ENCODE assay signal across 8 mouse cellular contexts in the genomic region with DNA sequence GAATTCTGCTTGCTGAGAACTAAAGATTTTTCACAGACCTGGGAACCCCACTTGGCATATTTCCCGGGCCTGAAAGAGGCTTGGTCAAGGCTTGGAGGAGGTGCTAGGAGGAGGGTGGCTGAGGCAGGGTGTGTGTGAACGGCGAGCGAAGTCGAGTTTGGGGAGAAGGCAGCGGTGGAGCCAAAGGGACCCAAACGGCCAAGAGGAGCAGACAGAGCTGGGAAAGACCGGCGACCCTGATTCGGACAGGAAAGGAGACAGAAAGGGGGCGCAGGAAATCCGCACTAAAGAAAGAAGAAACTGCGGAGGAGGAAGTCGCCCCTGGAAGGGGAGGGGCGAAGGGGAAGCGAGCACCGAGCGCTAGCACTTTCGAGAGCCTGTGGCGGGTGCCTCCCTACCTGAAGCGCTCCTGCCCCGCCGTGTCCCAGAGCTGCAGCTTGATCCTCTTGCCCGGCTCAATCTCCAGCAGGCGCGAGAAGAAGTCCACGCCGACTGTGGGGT. TPM values are rescaled to one million over a fixed set of nuclear protein-coding genes. Genes with fewer than 3 reads are reported as not detected.
DNase-seq lines count a peak whose midpoint lies in the region; ATAC-seq and TF ChIP-seq lines count a peak whose summit lies in the region.

No protein-coding gene starts in this region.

- peak; percentile 5 for DNase-seq in ovary, postnatal 36 days (ENCODE audit: low spot score)
- no peak for DNase-seq in ovary, postnatal 10 days (ENCODE audit: low spot score)
- peak; percentile 11 for DNase-seq in embryonic facial prominence, embryonic 11.5 days (ENCODE audit: low spot score)
- peak; percentile 15 to 26 for DNase-seq in left cerebral cortex, postnatal 36 days (ENCODE audit: low spot score in 2 of 2)
- peak; percentile 40 to 76 for DNase-seq in spleen, adult 2 months (ENCODE audit: low read depth in 1 of 2, low spot score in 2 of 2)
- DNase-seq in urinary bladder, postnatal 10 days (ENCODE audit: low spot score), result no peak

- H3K27me3 ChIP-seq in embryonic facial prominence, embryonic 11.5 days (ENCODE audit: control insufficient read depth, insufficient read depth, low read length), result no peaks in the 10 kb centered on the region
- peaks cover 16% of the 10 kb centered on the region for H3K27me3 ChIP-seq in heart, embryonic 15.5 days
- peaks cover 18% of the 10 kb centered on the region for H3K27me3 ChIP-seq in megakaryocyte, embryonic 14.5 days (replicated peaks)
- H3K27me3 ChIP-seq in spleen, adult 2 months (ENCODE audit: control insufficient read depth, insufficient read depth, low read length), result no peaks in the 10 kb centered on the region

- ATAC-seq in embryonic facial prominence, embryonic 11.5 days (replicated peaks; ENCODE audit: insufficient number of reproducible peaks, low FRiP score, low TSS enrichment, low read depth), result no peak
- peak; percentile 36; the same call in 1 of the 2 replicates for ATAC-seq in heart, embryonic 15.5 days (replicated peaks; ENCODE audit: insufficient number of reproducible peaks, insufficient read depth, low FRiP score, low read depth)

- intact Hi-C loops in left cerebral cortex, postnatal 36 days (cut with DNase I), result no loop called here

- 1% methylated on average over 28 of the region's 28 CpGs for WGBS in embryonic facial prominence, embryonic 11.5 days
- 0% methylated on average over 28 of the region's 28 CpGs for WGBS in heart, embryonic 15.5 days
- WGBS in spleen, adult 2 months, result 2% methylated on average over 28 of the region's 28 CpGs

- peak overlapping the region; percentile 89 for H3K4me2 ChIP-seq in embryonic facial prominence, embryonic 11.5 days (ENCODE audit: low read depth, low read length)
- peak overlapping the region; percentile 80 for H3K4me2 ChIP-seq in heart, embryonic 15.5 days

- peak overlapping the region; percentile 52 for H3K4me3 ChIP-seq in embryonic facial prominence, embryonic 11.5 days (ENCODE audit: low read depth, low read length)
- H3K4me3 ChIP-seq in heart, embryonic 15.5 days, result peak overlapping the region; percentile 47
- peak overlapping the region; percentile 93 for H3K4me3 ChIP-seq in megakaryocyte, embryonic 14.5 days (replicated peaks)
- peak overlapping the region; percentile 78 for H3K4me3 ChIP-seq in spleen, adult 2 months (ENCODE audit: extremely low read depth, insufficient read depth, insufficient read length)

- no peaks in the 10 kb centered on the region for H3K9me3 ChIP-seq in embryonic facial prominence, embryonic 11.5 days (replicated peaks; ENCODE audit: control insufficient read depth, low read length)
- no peaks in the 10 kb centered on the region for H3K9me3 ChIP-seq in heart, embryonic 15.5 days (replicated peaks)
- no peaks in the 10 kb centered on the region for H3K9me3 ChIP-seq in megakaryocyte, embryonic 14.5 days

- H3K27ac ChIP-seq in embryonic facial prominence, embryonic 11.5 days (replicated peaks; ENCODE audit: low read depth, low read length), result no peak overlapping the region
- no peak overlapping the region for H3K27ac ChIP-seq in heart, embryonic 15.5 days
- H3K27ac ChIP-seq in spleen, adult 2 months (ENCODE audit: insufficient read depth, low read length), result peak overlapping the region; percentile 78

- H3K9ac ChIP-seq in embryonic facial prominence, embryonic 11.5 days (replicated peaks; ENCODE audit: low read length), result peak overlapping the region; percentile 47
- H3K9ac ChIP-seq in heart, embryonic 15.5 days, result no peak overlapping the region

- no peak for TF ChIP-seq POLR2A in spleen, adult 2 months (IDR thresholded peaks at IDR 0.05; ENCODE audit: low read depth, low read length)

- no peaks in the 10 kb centered on the region for H3K36me3 ChIP-seq in embryonic facial prominence, embryonic 11.5 days (replicated peaks; ENCODE audit: control insufficient read depth, insufficient read depth, low read depth, low read length)
- no peaks in the 10 kb centered on the region for H3K36me3 ChIP-seq in heart, embryonic 15.5 days
- H3K36me3 ChIP-seq in megakaryocyte, embryonic 14.5 days (replicated peaks; ENCODE audit: low read length), result no peaks in the 10 kb centered on the region
- H3K36me3 ChIP-seq in spleen, adult 2 months (ENCODE audit: control insufficient read depth, insufficient read depth, low read length), result no peaks in the 10 kb centered on the region

- no peak for TF ChIP-seq CTCF in spleen, adult 2 months (IDR thresholded peaks at IDR 0.05; ENCODE audit: extremely low read depth, insufficient read depth, insufficient read length, insufficient replicate concordance)

- H3K4me1 ChIP-seq in embryonic facial prominence, embryonic 11.5 days (ENCODE audit: control insufficient read depth, insufficient read depth, low read length), result no peaks in the 10 kb centered on the region; the same call in 1 of the 2 replicates
- peaks cover 14% of the 10 kb centered on the region for H3K4me1 ChIP-seq in heart, embryonic 15.5 days (replicated peaks)
- peaks cover 18% of the 10 kb centered on the region for H3K4me1 ChIP-seq in megakaryocyte, embryonic 14.5 days
- no peaks in the 10 kb centered on the region; the same call in 1 of the 2 replicates for H3K4me1 ChIP-seq in spleen, adult 2 months (ENCODE audit: control insufficient read depth, insufficient read depth, insufficient read length)

RNA-seq across cellular contexts. Expression of gene Rab39, which starts 0.5 kb away (rescaled TPM):
- polyA plus RNA-seq in embryonic facial prominence, embryonic 11.5 days (2014; fragmentation: Nextera tagmentation; extraction: Ambion mirVana), result 1.7 TPM in 2 replicates
- polyA plus RNA-seq in heart, embryonic 15.5 days (2015; fragmentation: Nextera tagmentation; extraction: Ambion mirVana), result 0.15 and 0.18 TPM in 2 replicates
- total RNA-seq in left cerebral cortex, postnatal 36 days (2021), result 1 to 10 TPM; 1.2 to 1.7 TPM
- 0.31 TPM in 1 of 2 replicates, not detected in the other for polyA plus RNA-seq in megakaryocyte, embryonic 14.5 days (2012; ENCODE audit: insufficient read depth, low replicate concordance)
- 1.8 TPM in 2 replicates for polyA plus RNA-seq in spleen, adult 2 months (2012; rRNA removed)

RNA-seq across cellular contexts. Expression of gene Cul5, which starts 35.7 kb away (rescaled TPM):
- 44.6 and 46.1 TPM in 2 replicates for polyA plus RNA-seq in embryonic facial prominence, embryonic 11.5 days (2014; fragmentation: Nextera tagmentation; extraction: Ambion mirVana)
- polyA plus RNA-seq in heart, embryonic 15.5 days (2015; fragmentation: Nextera tagmentation; extraction: Ambion mirVana), result 25.3 and 28.0 TPM in 2 replicates
- total RNA-seq in left cerebral cortex, postnatal 36 days (2021), result 10 to 100 TPM; 51.1 to 57.7 TPM
- 3.2 and 5.8 TPM in 2 replicates for polyA plus RNA-seq in megakaryocyte, embryonic 14.5 days (2012; ENCODE audit: insufficient read depth, low replicate concordance)
- polyA plus RNA-seq in spleen, adult 2 months (2012; rRNA removed), result 2.1 and 2.5 TPM in 2 replicates

Comparison
In these comparisons a context has a peak if more than half of its experiments do, and no peak if none do; other contexts are left out.
1. DNase-seq: peak in ovary, postnatal 36 days (single experiment), embryonic facial prominence, embryonic 11.5 days (single experiment), left cerebral cortex, postnatal 36 days (2 of 2) and spleen, adult 2 months (2 of 2); none in ovary, postnatal 10 days (single experiment) and urinary bladder, postnatal 10 days (single experiment).
2. Peak in every context shown above with its lines, with median percentiles within 50 percentile points of each other: H3K4me3 ChIP-seq.